Mouse (Mus musculus) intestine, postnatal 0 days (tissue): ENCODE measurements around the gene Bhmt. TPM values are rescaled to one million over a fixed set of nuclear protein-coding genes. Genes with fewer than 3 reads are reported as not detected.

Experiments
- ATAC-seq: fragments of 200-750 bp; cut with Nextera tagmentation; 2 replicates; pipeline ENCODE4 v1.8.0; 2017; ENCODE audit warnings: mild to moderate bottlenecking, moderate TSS enrichment, moderate library complexity
- H3K27ac ChIP-seq: fragments of 300-500 bp; sonication (generic); 2 replicates; pipeline ENCODE4 v1.5.1; 2014; ENCODE audit warnings: mild to moderate bottlenecking, low read depth, low read length, moderate library complexity
- H3K27me3 ChIP-seq: fragments of 300-500 bp; sonication (generic); replicated peaks from 2 replicates; pipeline ENCODE4 v1.6.1; 2014; ENCODE audit warnings: low read length, mixed read lengths; ENCODE audit not compliant: control insufficient read depth, insufficient read depth
- H3K36me3 ChIP-seq: fragments of 300-500 bp; sonication (generic); 2 replicates; pipeline ENCODE4 v1.6.1; 2014; ENCODE audit warnings: mild to moderate bottlenecking, moderate library complexity; ENCODE audit not compliant: control insufficient read depth, insufficient read depth
- H3K4me1 ChIP-seq: fragments of 300-500 bp; sonication (generic); replicated peaks from 2 replicates; pipeline ENCODE4 v1.6.1; 2014; ENCODE audit warnings: antibody characterized with exemption, low read length, mixed read lengths; ENCODE audit not compliant: control insufficient read depth, insufficient read depth
- H3K4me2 ChIP-seq: fragments of 300-500 bp; sonication (generic); replicated peaks from 2 replicates; pipeline ENCODE4 v1.6.1; 2014; ENCODE audit warnings: low read depth, mild to moderate bottlenecking, moderate library complexity
- H3K4me3 ChIP-seq: fragments of 300-500 bp; sonication (generic); 2 replicates; pipeline ENCODE4 v1.5.1; 2014; ENCODE audit warnings: low read depth, low read length
- H3K9ac ChIP-seq: fragments of 300-500 bp; sonication (generic); 2 replicates; pipeline ENCODE4 v1.6.1; 2014; ENCODE audit warnings: mild to moderate bottlenecking, low read depth, low read length
- H3K9me3 ChIP-seq: fragments of 300-500 bp; sonication (generic); 2 replicates; pipeline ENCODE4 v1.6.1; 2016; ENCODE audit warnings: mixed run types; ENCODE audit not compliant: control insufficient read depth
- CTCF ChIP-seq: sonication (generic); IDR thresholded peaks from 2 replicates; pipeline ENCODE4 v1.5.1; 2016; ENCODE audit warnings: low read depth, mild to moderate bottlenecking, control low read depth, antibody characterized with exemption, moderate library complexity
- WGBS: fragments of 180-500 bp; shearing (Covaris S2); extraction: QIAGEN DNeasy Blood & Tissue Kit; methylation state at CpG from one replicate; pipeline ENCODE4 v1.1.7; 2014; 5-methylcytosine and 5-hydroxymethylcytosine counted together
- polyA plus RNA-seq: library from polyadenylated mRNA; unstranded; fragments of >200 nt; fragmentation: Nextera tagmentation; extraction: Ambion mirVana; gene quantifications from 2 replicates; pipeline ENCODE4 v1.2.1, GENCODE M21; 2015

The Bhmt gene
- polyA plus RNA-seq, 1 experiment from 2014 or later, result 0.05 TPM

DNA sequence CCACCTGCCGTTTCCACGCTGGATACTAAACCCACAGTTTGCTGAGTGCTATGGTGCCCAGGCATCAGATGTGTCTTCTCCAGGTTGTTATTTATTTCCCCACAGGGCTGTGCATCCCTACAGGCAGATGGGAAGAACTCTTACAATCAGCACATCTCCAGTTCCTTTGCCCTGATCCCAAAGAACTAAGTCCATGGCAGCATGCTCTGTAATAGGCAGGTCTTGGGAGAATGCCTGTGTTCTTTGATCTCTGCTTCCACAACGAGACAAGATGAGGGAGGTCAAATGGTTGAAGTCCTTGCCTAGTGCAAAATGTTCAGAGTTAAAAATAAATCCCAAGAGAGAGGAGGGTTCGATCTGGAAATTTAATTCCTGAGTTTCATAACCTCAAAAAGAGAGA is 1.9 kb upstream of the Bhmt start:
- ATAC-seq, result no peak
- no peak overlapping the region for H3K27ac ChIP-seq
- no peak overlapping the region for H3K4me2 ChIP-seq
- H3K9ac ChIP-seq, result no peak overlapping the region
- H3K4me1 ChIP-seq, result no peaks in the 10 kb centered on the region
- H3K4me3 ChIP-seq, result no peak overlapping the region
- no peak for TF ChIP-seq CTCF
- H3K27me3 ChIP-seq, result no peaks in the 10 kb centered on the region
- 59% methylated on average over 4 of the region's 4 CpGs for WGBS
- no peaks in the 10 kb centered on the region for H3K9me3 ChIP-seq
- H3K36me3 ChIP-seq, result no peaks in the 10 kb centered on the region

DNA sequence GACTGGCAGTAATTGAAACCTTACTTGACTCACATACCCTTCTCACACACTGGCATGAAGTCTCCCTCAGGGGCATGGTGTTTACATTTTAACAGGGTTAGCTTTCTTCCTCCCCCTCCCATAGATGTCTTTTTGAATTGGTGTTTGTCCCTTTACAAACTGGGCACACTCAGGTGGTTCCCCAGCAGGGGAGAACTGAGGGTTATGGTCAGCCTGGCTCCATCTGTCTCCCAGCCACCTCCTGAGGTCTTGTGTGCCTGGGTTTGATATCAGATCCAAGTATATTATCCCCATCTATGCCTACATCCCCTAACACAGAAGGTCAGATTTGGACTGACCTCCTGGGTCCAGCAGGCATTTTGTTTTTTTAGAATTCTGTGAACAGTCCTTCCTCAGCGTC is 1.2 kb downstream of the Bhmt start:
- no peak for TF ChIP-seq CTCF
- Histone ChIP-seq H3K9ac (no peak overlapping the region), H3K36me3 (no peaks in the 10 kb centered on the region), H3K9me3 (no peaks in the 10 kb centered on the region), H3K4me1 (no peaks in the 10 kb centered on the region), H3K27me3 (no peaks in the 10 kb centered on the region), H3K4me3 (no peak overlapping the region), H3K4me2 (no peak overlapping the region), H3K27ac (no peak overlapping the region)
- WGBS, result 71% methylated on average over 1 of the region's 1 CpGs
- no peak for ATAC-seq

DNA sequence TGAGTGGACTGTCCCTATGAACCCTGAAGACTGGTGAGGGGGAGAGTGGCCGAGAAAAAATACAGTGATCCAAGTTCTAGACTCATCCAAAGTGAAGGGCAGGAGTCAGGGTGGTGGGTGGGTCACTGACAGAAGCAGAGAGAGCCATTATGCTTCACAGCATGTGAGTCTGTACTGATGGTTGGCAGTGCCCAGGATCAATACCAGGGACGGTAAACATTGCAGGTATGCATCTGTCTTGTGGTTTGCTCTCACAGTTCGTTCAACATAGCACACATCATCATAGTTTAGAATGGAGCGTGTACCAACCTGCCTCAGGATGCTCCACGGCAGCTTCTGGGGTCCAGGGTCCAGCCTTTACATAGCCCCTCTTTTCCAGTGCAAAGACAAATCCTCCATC is 4.8 kb downstream of the Bhmt start:
- H3K36me3 ChIP-seq, result no peaks in the 10 kb centered on the region
- no peaks in the 10 kb centered on the region for H3K9me3 ChIP-seq
- no peak overlapping the region for H3K9ac ChIP-seq
- no peaks in the 10 kb centered on the region for H3K4me1 ChIP-seq
- no peaks in the 10 kb centered on the region for H3K27me3 ChIP-seq
- H3K4me3 ChIP-seq, result no peak overlapping the region
- H3K4me2 ChIP-seq, result no peak overlapping the region
- 84% methylated on average over 5 of the region's 5 CpGs for WGBS
- H3K27ac ChIP-seq, result no peak overlapping the region
- no peak for ATAC-seq
- no peak for TF ChIP-seq CTCF

DNA sequence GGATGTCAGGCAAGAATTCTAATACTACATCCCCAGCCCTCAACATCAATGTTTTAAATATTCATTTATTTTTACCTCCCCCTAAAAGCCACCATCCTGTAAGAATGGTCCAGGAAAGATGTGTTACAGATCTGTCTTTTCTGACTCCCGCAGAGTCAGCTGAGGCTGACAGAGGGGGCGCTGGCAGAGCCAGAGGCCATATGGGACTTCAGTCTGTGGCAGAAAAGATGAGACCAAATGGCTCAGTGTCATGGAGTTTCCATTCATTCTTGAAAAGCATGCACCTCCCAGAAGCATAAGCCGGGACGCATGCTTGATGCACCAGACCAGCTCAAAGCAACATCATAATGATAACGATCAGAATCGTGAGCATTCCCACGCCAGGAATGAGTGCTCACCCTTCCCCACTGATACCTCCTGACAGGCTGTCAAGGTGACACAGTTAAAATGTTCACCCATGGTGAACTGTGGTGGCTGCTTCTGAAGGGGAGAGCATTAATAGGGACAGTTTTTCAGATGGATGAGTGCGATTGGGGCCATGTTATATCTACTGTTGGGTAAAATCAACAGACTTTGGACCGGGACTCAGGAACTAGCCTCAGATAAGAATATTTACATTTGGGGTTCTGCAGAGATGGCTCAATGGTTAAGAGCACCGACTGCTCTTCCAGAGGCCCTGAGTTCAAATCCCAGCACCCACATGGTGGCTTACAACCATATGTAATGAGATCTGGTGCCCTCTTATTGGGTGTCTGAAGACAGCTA is 6.6 kb downstream of the Bhmt start:
- H3K4me1 ChIP-seq, result no peaks in the 10 kb centered on the region
- no peak overlapping the region for H3K9ac ChIP-seq
- 71% methylated on average over 10 of the region's 10 CpGs for WGBS
- H3K27me3 ChIP-seq, result no peaks in the 10 kb centered on the region
- H3K27ac ChIP-seq, result no peak overlapping the region
- no peak overlapping the region for H3K4me3 ChIP-seq
- no peaks in the 10 kb centered on the region for H3K36me3 ChIP-seq
- no peak overlapping the region for H3K4me2 ChIP-seq
- no peak for ATAC-seq
- TF ChIP-seq CTCF, result no peak
- H3K9me3 ChIP-seq, result no peaks in the 10 kb centered on the region

DNA sequence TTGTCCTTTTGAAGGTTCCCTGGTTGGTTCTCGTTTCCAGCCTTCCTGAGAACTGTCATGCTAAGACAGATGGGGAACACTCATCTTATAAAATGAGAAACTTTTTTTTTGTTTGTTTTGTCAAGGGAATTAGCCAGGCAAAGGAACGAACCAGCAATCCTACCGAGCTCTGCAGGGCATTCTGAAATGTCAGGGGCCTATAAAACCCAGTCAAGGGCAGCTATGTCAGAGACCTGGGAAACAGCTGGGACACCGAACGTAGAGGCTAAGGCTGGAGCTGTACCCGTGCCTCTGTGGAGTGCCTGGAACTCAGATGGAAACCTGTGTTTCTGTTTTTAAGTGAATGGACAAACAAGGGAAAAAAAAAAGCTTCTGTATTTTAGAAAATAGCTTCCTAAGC is 8.9 kb downstream of the Bhmt start:
- no peaks in the 10 kb centered on the region for H3K4me1 ChIP-seq
- 45% methylated on average over 6 of the region's 6 CpGs for WGBS
- no peak overlapping the region for H3K4me2 ChIP-seq
- H3K27ac ChIP-seq, result no peak overlapping the region
- H3K36me3 ChIP-seq, result no peaks in the 10 kb centered on the region
- H3K9ac ChIP-seq, result no peak overlapping the region
- no peak for TF ChIP-seq CTCF
- no peaks in the 10 kb centered on the region for H3K27me3 ChIP-seq
- no peak overlapping the region for H3K4me3 ChIP-seq
- H3K9me3 ChIP-seq, result no peaks in the 10 kb centered on the region
- ATAC-seq, result no peak

DNA sequence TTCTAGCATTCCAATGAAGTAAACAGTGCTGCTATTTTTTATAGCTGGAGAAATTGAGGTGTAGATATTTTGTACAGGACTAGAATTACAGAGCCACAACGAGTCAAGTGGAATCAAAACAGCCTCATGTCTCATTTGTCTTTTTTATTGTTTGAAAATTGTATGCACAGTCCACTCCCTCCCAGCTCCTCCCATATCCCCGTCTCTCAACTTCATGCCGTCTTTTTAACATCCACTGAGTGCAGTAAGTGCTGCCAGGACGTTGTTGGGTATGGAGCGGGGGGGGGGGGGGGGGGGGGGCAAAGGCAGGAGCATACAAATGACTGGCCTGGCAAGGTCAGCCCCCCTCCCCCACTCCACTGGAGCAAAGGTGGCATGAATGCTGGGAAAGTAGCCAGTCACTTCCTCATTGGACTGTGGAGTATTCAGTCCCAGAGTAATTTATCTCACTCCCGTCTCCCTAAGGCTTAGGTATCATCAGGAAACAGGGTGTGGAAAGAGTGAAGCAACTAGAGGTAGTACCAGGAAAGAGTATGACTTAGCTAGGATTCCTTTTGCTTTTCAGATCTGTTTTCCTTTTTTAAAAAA is 23.3 kb downstream of the Bhmt start:
- Histone ChIP-seq H3K4me3 (no peak overlapping the region), H3K9me3 (no peaks in the 10 kb centered on the region), H3K27me3 (no peaks in the 10 kb centered on the region), H3K4me1 (no peaks in the 10 kb centered on the region), H3K4me2 (peak overlapping the region; percentile 42), H3K27ac (peak overlapping the region; percentile 66; the same call in 1 of the 2 replicates), H3K36me3 (no peaks in the 10 kb centered on the region), H3K9ac (no peak overlapping the region)
- WGBS, result 14% methylated on average over 4 of the region's 6 CpGs
- peak; percentile 96 for ATAC-seq
- no peak for TF ChIP-seq CTCF
